Mouse (Mus musculus): ENCODE results near the gene Pld1. TPM values are rescaled to one million over a fixed set of nuclear protein-coding genes. Genes with fewer than 3 reads are reported as not detected.

Pld1 gene
- total RNA-seq, 1 experiment from 2014 or later: 5.8 TPM

DNA sequence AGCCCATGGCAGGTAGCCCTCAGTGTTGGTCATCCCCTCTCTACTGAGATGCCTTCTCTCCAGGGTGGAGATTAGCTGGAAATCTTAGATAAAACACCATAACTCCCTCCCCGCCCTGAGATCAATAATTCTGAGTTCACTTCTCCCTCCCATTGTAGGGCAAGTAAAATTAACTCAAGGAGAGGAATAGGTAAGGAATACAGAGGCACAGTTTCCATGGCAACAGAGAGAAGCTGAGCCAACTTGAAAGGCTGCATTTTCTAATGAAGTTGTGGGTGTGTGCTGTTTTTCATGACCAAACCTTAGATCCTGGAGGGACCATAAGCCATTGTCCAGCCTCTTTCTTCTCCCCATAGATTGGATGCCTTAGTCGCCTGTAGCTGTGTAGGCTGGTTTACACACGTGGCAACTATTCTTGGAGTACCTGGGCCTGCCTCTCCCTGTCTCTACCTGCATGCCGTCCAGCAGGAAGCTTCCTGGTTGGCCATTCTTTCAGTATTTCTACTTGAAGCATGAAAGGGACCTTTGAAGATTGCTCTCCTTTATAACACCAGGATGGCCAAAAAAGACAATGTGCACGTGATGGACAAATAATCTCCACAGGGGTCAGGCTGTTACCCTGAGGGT lies 96.3 kb downstream of the Pld1 start:
- ATAC-seq (replicated peaks; ENCODE audit: low read depth, poor library complexity, severe bottlenecking): no peak

DNA sequence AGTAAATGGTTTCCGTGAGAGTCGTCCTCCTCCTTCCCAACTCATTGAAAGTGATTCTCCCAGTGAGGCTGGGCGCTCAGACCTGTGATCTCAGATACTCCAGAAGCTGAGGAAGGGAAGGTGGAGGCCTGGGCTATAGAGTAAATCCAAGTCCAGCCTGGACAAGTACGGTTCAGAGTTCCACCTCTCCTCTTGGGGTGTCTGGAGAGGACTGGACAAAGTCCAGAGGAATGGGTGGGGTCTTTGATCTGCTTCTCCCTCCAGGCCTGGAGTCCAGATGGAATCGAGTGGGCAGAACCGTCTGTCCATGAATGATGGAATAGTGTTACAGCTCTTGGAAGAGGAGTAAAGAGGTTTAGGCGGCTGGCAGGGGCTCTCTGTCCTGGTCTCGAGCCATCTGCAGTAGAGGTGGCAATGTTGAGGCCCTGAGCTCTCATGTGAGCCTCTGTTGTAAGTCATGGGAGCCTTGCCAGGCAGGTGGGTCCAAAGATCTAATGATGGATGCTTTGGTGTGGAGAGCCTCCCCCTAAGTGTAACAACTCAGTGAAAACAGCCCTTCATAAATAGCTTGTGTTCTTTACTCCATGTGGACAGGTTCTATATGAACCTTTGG lies 98.9 kb downstream of the Pld1 start:
- ATAC-seq (replicated peaks; ENCODE audit: low read depth, poor library complexity, severe bottlenecking): no peak

DNA sequence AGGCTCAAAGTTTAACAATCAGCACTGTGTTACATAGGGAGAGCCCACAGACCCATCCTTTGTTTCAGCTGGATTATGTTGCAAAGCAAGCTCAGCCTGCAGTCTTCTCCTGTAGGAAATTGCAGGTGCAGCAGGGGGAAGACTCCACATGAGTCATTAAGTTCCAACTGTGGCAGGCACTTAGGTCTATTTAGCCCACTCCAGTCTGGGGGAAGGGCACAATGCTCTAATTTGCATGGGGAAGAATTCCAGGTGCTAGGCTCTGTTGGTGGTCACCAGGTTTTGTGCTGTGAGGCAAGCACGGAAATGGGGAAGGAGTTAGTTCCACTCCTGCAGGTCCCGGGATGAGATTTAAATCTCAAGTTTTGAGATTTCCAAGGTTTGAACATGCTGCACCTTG lies 99.6 kb downstream of the Pld1 start:
- no peak for ATAC-seq (replicated peaks; ENCODE audit: low read depth, poor library complexity, severe bottlenecking)

DNA sequence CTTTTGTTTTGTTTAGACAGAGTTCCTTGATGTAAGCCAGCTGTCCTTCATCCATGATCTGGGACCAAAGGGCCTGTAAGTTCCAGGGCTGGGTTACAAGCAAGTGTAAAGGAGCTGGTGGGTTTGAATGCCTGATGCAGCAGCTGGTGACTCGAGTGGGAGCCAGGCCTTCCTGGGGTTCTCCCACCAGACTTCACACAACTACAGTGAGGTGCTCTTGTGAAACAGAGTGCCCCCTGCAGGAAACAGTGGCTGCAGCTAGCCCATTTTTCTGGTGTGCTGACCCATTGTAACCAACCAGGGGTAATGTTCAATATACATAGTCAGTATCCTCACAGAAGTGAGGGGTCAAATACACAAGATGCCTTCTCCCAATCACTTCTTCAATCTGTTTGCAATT lies 101.3 kb downstream of the Pld1 start:
- no peak for ATAC-seq (replicated peaks; ENCODE audit: low read depth, poor library complexity, severe bottlenecking)

DNA sequence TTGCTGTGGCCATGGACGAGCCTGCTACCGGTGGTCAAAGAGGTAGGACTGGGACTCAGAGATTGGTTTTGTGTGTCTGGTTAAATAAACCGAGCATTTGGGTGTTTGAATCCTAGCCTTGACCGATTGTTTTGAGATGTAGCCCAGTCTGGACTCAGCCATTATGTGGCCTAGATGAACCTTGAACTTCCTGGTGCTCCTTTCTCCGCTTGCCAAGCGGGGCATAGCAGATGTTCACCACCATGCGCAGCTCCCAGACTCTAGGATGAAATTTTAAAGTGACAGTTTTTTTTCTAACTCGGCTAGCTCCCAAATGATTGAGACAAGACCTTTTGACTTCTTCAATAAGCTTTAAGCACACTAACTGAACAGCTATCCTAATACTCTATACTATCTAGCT lies 102.7 kb downstream of the Pld1 start:
- no peak for ATAC-seq (replicated peaks; ENCODE audit: low read depth, poor library complexity, severe bottlenecking)

DNA sequence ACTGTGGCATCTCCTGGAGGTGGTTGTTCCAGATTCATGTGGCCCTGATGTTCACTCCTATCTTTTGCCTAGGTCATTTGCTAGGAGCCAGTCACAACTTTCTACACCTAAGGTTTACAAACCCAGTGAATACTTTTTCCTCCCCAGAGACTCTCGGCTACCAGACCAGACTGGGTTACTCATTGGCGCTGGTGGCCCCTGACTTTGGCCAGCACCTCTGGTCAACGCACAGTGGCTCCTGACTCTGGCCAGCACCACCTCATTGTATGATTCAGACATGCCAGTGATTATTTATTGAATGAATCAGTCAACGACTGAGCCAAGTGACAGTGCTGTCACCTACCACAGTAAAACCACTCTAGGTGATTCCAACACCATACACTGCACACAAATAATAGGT lies 103.9 kb downstream of the Pld1 start:
- no peak for ATAC-seq (replicated peaks; ENCODE audit: low read depth, poor library complexity, severe bottlenecking)

DNA sequence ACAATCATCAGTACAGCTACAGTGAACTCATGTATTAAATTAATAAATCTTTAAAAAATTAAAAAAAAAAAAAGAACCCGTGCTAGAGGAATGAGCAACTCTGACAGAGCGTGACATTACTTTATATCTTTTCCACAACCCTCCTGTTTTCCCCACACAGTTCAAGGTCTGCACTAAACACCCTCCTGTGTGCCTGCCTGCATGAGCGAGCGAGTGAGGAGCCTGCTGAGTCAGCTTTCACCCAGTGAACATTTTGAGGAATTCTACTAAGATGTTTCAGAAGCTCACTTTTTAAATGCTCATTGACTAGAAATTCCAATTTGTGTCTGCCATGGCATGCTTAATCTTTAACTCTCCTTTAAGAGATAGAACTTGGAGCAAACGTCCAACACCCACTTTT lies 109.1 kb downstream of the Pld1 start:
- no peak for ATAC-seq (replicated peaks; ENCODE audit: low read depth, poor library complexity, severe bottlenecking)

DNA sequence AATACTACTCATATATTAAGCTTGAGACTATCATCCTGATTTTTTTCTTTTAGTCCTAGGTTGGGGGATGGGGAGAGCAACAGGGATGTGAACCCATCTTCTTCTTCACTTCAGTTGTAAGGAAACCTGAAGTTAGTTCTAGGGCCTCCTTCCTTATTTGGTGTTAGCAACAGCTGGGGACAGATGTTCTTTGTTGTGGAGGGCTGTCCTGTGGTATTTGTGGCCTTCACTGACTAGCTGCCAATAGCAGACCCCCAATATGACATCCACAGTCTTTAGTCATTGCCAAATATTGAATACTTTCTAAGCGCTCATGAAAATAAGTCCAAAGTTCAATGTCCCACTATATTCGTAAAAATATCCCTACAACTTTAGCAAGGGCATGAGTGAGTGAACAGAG lies 111.0 kb downstream of the Pld1 start:
- ATAC-seq (replicated peaks; ENCODE audit: low read depth, poor library complexity, severe bottlenecking): no peak

DNA sequence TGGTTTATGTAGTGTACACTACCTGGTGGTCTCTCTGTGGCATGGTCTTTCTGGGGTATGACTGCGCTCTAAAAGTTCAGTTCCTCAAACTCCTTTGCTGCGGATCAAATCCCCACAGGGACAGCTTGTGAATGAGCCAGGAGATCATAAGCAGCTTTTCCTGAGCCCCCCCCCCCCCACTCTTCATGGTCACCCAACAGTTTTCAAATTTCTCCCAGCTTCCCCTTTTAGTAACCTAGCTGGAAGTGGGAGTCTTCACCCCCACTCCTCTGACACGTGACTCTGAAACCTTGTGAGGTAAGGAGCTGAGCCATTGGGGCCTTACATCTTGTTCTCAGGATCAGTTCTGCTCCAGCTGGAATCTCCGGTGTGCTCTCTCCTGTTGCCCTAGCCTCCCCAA lies 114.6 kb downstream of the Pld1 start:
- ATAC-seq (replicated peaks; ENCODE audit: low read depth, poor library complexity, severe bottlenecking): peak; percentile 39; the same call in 1 of the 2 replicates

DNA sequence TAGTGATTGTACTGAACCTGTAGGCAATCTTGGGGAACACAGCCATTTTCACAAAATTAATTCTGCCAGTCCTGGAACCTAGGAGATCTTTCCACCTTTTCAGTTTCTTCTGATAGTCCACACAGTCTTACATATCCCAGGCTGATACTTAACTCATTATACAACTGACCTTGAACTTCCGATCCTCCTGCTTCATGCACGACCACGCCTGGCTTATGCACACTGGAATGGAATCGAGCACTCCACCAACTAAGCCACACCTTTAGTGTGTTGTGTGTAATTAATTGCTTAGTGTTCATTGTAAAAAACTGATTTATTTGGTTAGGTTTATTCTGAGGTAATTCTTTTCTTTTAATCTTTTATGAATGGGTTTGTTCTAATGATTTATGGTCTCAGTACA lies 122.2 kb downstream of the Pld1 start:
- no peak for ATAC-seq (replicated peaks; ENCODE audit: low read depth, poor library complexity, severe bottlenecking)

DNA sequence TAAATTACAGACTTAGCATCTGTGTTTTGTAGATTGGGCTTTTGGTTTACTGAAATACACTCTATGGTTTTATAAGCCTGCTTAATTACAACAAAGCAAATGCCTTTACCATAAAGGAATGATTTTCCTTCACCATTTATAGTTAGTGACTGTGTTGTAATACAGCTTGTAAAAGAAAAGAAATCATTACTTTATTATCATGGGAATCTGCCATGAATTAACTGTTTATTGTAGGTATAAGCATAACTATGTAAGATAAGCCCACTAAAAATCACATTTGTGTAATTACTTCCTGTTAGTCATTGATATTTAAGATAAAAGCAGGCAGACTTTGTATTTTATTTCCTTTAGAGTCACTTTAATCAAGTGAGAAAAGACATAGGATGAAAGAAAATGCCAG lies 122.7 kb downstream of the Pld1 start:
- ATAC-seq (replicated peaks; ENCODE audit: low read depth, poor library complexity, severe bottlenecking): no peak

DNA sequence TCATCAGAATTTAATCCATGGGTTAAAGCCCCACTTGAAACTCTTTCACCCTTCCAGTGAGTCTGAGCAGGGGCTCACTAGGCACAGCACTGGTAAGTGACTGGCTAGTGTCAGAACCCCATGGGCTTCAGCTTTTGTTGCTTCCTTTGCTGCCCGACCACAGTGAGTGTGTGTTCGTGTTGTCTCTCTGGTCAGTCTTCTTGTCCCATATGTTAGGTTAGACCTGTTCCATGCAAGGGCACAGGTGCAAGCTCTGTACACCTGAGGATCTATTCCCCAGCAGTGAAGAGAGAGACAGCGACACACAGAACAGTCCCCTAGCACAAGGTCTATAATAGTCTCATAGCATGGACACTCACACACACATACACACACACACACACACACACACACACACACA lies 140.7 kb downstream of the Pld1 start:
- no peak for ATAC-seq (replicated peaks; ENCODE audit: low read depth, poor library complexity, severe bottlenecking)

DNA sequence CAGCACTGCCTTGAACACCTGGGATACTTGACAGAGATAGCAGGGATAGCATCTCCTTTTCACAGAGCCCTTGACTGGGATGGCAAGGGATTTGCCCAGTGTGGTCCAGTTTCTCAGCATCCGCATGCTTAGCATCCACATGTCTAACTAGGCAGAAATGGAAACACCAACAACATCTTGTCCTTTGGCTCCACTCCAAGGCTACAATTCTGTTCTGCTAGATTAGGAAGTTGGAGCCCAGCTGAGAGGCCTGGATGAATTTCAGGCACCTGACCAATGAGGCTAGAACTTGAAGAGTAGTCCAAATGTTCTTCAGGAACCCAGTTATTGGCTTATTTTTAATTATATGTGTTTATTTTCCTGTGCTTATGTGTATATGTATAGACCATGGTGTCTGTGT lies 141.6 kb downstream of the Pld1 start:
- no peak for ATAC-seq (replicated peaks; ENCODE audit: low read depth, poor library complexity, severe bottlenecking)

DNA sequence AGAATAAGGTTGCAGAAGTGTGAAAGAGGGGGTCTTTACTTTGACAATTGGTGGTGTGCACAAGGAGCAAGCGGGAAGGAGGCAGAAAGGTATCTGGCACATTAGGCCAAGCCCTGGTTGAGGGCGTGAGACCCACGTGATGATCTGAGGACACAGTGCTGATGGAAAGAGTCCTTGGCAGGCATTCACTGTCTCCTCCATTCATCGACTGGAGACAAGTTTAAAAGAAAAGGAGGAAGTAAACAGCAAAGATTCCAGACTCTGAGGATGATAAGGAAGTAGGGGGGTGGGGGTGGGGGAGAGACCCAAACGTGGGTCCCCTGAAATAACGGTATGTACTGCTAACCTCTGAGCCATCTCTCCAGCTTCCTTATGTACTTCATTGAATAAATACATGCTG lies 142.5 kb downstream of the Pld1 start:
- ATAC-seq (replicated peaks; ENCODE audit: low read depth, poor library complexity, severe bottlenecking): peak; percentile 77

DNA sequence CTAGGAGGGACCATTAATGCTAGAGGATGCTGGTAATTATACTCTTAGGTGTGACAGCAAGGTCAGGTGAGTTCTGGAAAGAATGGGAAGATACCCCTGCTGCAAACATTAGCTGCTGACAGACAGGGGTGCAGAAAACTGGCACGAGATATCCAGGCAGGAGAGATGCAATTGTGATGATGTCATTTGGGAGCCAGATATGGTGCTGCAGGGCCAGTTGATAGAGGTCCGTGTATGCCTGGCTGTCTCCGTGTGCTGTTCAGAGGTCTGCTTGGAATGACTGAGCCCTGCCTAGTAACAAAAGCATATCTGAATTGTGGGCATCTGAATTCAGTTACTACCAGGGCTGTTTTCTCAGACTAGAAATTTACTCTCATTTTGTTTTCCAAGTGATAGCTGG lies 144.7 kb downstream of the Pld1 start:
- no peak for ATAC-seq (replicated peaks; ENCODE audit: low read depth, poor library complexity, severe bottlenecking)

DNA sequence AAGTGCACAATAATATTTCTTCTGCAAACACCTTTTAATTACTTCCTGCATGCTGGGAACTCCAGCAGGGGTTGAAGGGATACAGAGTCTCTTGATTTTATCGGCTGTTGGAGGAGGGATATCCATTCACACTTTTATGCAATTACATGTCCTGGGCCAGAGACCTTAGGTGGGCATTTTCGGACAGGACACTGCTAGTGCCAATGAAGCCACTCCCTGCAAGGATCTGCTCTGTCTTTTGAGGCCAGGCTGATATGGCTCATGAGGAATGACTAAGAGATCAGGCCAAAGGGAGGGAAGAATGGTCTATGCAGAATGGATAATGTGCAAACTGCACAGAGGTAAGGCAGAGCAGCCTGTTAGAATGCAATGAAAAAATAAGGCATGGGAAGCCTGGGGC lies 145.8 kb downstream of the Pld1 start:
- ATAC-seq (replicated peaks; ENCODE audit: low read depth, poor library complexity, severe bottlenecking): no peak

DNA sequence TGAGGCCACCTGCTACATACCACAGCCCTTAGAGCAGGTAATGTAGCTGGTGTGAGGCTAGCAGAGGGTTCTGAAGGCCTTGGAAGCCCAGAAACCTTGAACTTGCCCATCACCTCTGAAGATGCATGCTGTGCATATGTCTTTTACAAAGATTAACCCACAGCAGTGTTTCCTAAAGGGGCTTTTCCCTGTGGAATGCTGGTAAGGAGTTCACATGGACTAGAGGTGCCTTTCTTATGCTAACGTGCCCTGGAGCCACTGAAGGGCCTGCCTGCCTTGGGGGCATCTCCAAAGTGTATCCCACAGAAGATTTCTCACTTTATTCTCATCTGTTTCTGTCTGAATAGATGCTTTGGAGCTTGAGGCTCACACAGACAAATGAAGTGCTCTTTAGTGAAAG lies 152.8 kb downstream of the Pld1 start:
- no peak for ATAC-seq (replicated peaks; ENCODE audit: low read depth, poor library complexity, severe bottlenecking)

DNA sequence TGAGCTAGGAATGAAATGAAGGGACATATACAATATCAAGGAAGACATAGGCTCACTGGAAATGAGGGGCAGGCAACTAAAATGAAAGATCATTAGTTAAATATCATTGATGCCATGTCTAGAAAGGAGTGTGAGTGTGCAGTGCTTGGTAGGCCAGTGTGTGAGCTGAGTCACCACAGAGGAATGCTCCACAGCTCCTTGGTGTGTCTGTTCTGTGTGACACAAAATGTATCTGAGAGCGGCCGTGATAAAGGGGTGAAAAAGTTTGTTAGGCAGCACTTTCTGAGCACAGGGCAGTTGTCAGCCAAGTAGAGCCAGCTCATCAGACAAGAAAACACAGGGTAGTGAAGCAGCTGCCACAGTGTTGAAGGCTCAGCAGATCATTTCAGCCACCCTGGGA lies 153.2 kb downstream of the Pld1 start:
- no peak for ATAC-seq (replicated peaks; ENCODE audit: low read depth, poor library complexity, severe bottlenecking)

DNA sequence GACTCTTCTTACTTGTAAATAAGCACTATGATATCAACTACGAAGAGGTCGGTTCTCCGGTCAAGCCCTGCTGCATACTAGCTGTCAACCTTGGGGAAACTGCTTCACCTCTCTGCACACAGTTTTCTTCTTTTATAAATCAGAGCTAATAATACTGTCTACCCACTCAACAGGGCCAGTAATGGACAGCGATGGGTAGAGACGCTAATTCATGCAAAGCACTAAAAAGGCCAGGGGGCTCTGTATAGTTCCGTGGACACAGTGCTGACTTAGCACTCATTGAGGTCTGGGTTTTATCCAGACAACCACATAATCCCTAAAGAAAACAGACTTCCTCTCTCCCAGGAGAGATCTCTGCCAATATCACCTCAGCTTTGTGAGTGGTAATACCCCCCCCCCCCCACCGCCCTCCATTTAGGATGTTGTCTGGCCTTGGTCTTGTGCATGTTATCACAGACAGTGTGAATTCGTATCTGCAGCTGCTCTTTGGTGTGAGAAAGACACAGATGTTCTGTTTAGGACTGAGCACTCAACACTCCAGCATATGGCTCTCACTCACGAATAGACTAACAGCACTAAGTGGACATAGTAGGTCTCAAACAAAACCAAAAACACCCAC lies 155.3 kb downstream of the Pld1 start:
- no peak for ATAC-seq (replicated peaks; ENCODE audit: low read depth, poor library complexity, severe bottlenecking)

DNA sequence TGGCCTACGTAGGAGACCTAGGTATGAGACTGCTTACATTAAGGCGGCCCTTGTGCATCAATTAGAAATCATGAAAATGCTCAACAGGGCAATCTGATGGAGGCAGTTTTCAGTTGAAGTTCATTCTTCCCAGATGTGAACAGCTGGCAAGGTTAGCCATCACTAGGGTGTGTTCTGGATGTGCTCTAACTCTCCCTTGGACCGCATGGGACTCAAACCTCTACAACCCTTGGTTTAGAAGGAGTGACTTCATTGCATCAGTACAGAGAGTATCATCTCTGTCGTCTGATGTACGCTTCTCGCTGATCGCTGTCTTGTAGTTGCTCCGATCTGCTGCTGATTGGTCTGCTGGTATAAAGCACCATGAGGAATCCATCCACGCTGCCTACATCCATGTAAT lies 157.0 kb downstream of the Pld1 start:
- no peak for ATAC-seq (replicated peaks; ENCODE audit: low read depth, poor library complexity, severe bottlenecking)

DNA sequence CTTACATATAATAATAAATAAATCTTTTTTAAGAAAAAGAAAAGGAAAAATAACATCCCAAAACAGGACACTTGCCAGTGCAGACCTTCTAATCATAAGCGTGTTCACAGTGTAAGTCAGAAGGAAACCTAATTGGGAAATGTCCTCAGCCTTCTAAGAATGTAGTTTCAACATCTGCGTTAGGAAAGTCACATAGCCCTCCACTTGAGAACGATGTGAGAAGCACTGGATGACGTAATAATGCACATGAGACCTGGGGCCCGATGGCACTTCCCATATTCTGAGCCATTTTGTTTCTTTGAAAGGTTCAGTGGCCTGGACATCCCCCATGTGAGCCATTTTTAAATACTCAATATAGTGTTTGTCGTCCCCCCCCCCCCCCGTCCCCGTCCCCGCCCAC lies 160.7 kb downstream of the Pld1 start:
- peak; percentile 58 for ATAC-seq (replicated peaks; ENCODE audit: low read depth, poor library complexity, severe bottlenecking)

DNA sequence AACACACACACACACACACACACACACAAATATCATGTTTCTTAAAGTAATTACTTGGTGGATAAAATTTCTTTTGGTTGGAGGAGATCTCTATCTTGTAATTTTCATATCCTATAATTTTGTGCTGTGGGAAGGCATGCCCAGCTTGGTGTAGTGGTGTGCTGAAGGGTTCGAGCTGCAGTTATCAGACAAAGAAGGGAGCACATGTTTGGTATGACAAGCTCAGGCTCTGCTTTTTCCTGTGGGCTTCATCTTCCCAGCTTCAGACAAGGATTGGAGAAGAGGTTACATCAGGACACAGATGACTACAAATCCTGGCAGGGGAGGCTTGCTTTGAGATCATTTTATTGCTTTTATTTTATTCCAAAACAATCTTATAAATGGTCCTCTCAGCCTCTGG lies 166.5 kb downstream of the Pld1 start:
- no peak for ATAC-seq (replicated peaks; ENCODE audit: low read depth, poor library complexity, severe bottlenecking)
